9 mouse cellular contexts compared by ENCODE assay signal in genomic region chr12:80577049-80577448, GRCm38 (mm10). TPM values are rescaled to one million over a fixed set of nuclear protein-coding genes. Genes with fewer than 3 reads are reported as not detected.
A peak's percentile ranks its signal among the peaks of the same experiment; 100 is the strongest.
DNase-seq lines count a peak whose midpoint lies in the region; ATAC-seq and TF ChIP-seq lines count a peak whose summit lies in the region.
"Had no signal": no experiment of that assay in that cellular context is flagged by ENCODE, and none has a peak within 500 bp of the region (broad histone marks: within the 10 kb centered on the region; RNA-seq: fewer than 3 reads in every experiment).

No protein-coding gene starts in this region.

- no peaks in the 10 kb centered on the region for H3K9me3 ChIP-seq in kidney, postnatal 0 days (replicated peaks; ENCODE audit: low read length)
- H3K9me3 ChIP-seq in kidney, embryonic 15.5 days (replicated peaks) = no peaks in the 10 kb centered on the region
- H3K9me3 ChIP-seq: limb, embryonic 13.5 days had no signal

- H3K4me3 ChIP-seq in kidney, postnatal 0 days (replicated peaks; ENCODE audit: low read depth, low read length) = no peak overlapping the region
- no peak overlapping the region for H3K4me3 ChIP-seq in kidney, embryonic 15.5 days (replicated peaks)
- H3K4me3 ChIP-seq: limb, embryonic 13.5 days had no signal

- TF ChIP-seq CTCF in kidney, postnatal 0 days (IDR thresholded peaks at IDR 0.05; ENCODE audit: low read depth) = peak; percentile 72

- H3K36me3 ChIP-seq in kidney, postnatal 0 days (ENCODE audit: insufficient read depth, low read length) = no peaks in the 10 kb centered on the region
- no peaks in the 10 kb centered on the region for H3K36me3 ChIP-seq in kidney, embryonic 15.5 days
- H3K36me3 ChIP-seq: limb, embryonic 13.5 days had no signal

- ATAC-seq in CD4-positive, CD25-positive, alpha-beta regulatory T cell, adult 4 months = no peak
- no peak for ATAC-seq in kidney, postnatal 0 days (replicated peaks; ENCODE audit: low FRiP score, low read depth)
- ATAC-seq in kidney, embryonic 15.5 days (replicated peaks; ENCODE audit: low FRiP score) = no peak
- peak; percentile 38; the same call in 1 of the 2 replicates for ATAC-seq in megakaryocyte-erythroid progenitor cell, adult 5-6 weeks (replicated peaks; ENCODE audit: low FRiP score, low TSS enrichment, poor library complexity, severe bottlenecking)

- H3K4me2 ChIP-seq in kidney, postnatal 0 days (ENCODE audit: low read length) = no peak overlapping the region
- H3K4me2 ChIP-seq in kidney, embryonic 15.5 days = no peak overlapping the region
- H3K4me2 ChIP-seq: limb, embryonic 13.5 days had no signal

- no peak overlapping the region for H3K9ac ChIP-seq in kidney, postnatal 0 days (ENCODE audit: low read depth, low read length)
- no peak overlapping the region for H3K9ac ChIP-seq in kidney, embryonic 15.5 days
- H3K9ac ChIP-seq: limb, embryonic 13.5 days had no signal

- no peaks in the 10 kb centered on the region for H3K4me1 ChIP-seq in kidney, postnatal 0 days (replicated peaks; ENCODE audit: insufficient read depth, low read length)
- peaks cover 12% of the 10 kb centered on the region for H3K4me1 ChIP-seq in kidney, embryonic 15.5 days

- H3K27ac ChIP-seq in kidney, postnatal 0 days = no peak overlapping the region
- no peak overlapping the region for H3K27ac ChIP-seq in kidney, embryonic 15.5 days
- H3K27ac ChIP-seq: limb, embryonic 13.5 days had no signal

- 81% methylated on average over 5 of the region's 5 CpGs for WGBS in kidney, postnatal 0 days
- WGBS in kidney, embryonic 15.5 days = 73% methylated on average over 5 of the region's 5 CpGs

- H3K27me3 ChIP-seq in kidney, postnatal 0 days (ENCODE audit: insufficient read depth, low read length) = no peaks in the 10 kb centered on the region
- no peaks in the 10 kb centered on the region for H3K27me3 ChIP-seq in kidney, embryonic 15.5 days
- H3K27me3 ChIP-seq: limb, embryonic 13.5 days had no signal

- peak; percentile 55 for DNase-seq in CD4-positive, CD25-positive, alpha-beta regulatory T cell, adult 2 months (ENCODE audit: low read depth, low spot score)
- DNase-seq in kidney, postnatal 0 days (ENCODE audit: low spot score) = peak; percentile 43
- peak; percentile 56 for DNase-seq in ES-CJ7 (ENCODE audit: low read depth, low spot score)
- DNase-seq in cerebellum, adult 9-11 months = peak; percentile 29
- no peak for DNase-seq in urinary bladder, adult 18-20 months (ENCODE audit: low spot score in 2 of 2)

RNA-seq across cellular contexts. Expression of gene Galnt16, which starts 59.0 kb away (rescaled TPM):
- polyA plus RNA-seq in CD4-positive, CD25-positive, alpha-beta regulatory T cell, adult 4 months (2017; shearing (Covaris generic)) = 1 to 10 TPM in 1 of 2 experiments, not detected in 1; 1.2 TPM
- polyA plus RNA-seq in kidney, postnatal 0 days (2015; fragmentation: Nextera tagmentation; extraction: Ambion mirVana) = 3.9 TPM in 2 replicates
- polyA plus RNA-seq in kidney, embryonic 15.5 days (2015; fragmentation: Nextera tagmentation; extraction: Ambion mirVana) = 6.6 and 9.4 TPM in 2 replicates
- total RNA-seq in megakaryocyte-erythroid progenitor cell, adult 5-6 weeks (2014; fragmentation: Nextera tagmentation) = not detected in 2 replicates
- not detected in 2 replicates for total RNA-seq in megakaryocyte-erythroid progenitor cell, adult 5-6 weeks (2017)

Comparison
In these comparisons a context has a peak if more than half of its experiments do, and no peak if none do; other contexts are left out.
1. DNase-seq: peak in CD4-positive, CD25-positive, alpha-beta regulatory T cell, adult 2 months (single experiment), kidney, postnatal 0 days (single experiment), ES-CJ7 (single experiment) and cerebellum, adult 9-11 months (single experiment); none in urinary bladder, adult 18-20 months (0 of 2).